Mouse (Mus musculus) right cerebral cortex, adult 2 months (tissue): ENCODE results near the gene Polr3a.
"Not testable (repeated sequence)": the region's sequence is repeated elsewhere in the genome, so short reads cannot be mapped to it uniquely, and the experiment has no call there.

Source experiments
- DNase-seq, 2 experiments: peaks; one replicate each; pipeline ENCODE4 v3.0.0; 2021 to 2022; ENCODE audit warnings: low spot score in 2 of 2

Gene Polr3a

GRCm38 (mm10) chr14:24493256-24493655 is 6.4 kb upstream of the Polr3a start:
- no peak for DNase-seq

- DNase-seq = no peak
These were observed 4.6 kb upstream of the Polr3a start for GRCm38 (mm10) chr14:24491266-24491981.

- peak; percentile 99 for DNase-seq
These were observed 3.8 kb upstream of the Polr3a start for GRCm38 (mm10) chr14:24490468-24491265.

- DNase-seq = not testable (repeated sequence)
These were observed 2.9 kb upstream of the Polr3a start for GRCm38 (mm10) chr14:24489772-24490171.

- DNase-seq = no peak
These were observed 554 bp downstream of the Polr3a start for GRCm38 (mm10) chr14:24486241-24486767.

- no peak for DNase-seq
These were observed 18.1 kb downstream of the Polr3a start for GRCm38 (mm10) chr14:24468806-24469205.

GRCm38 (mm10) chr14:24458191-24458590 is 28.7 kb downstream of the Polr3a start:
- DNase-seq = no peak

- not testable (repeated sequence) for DNase-seq
These were observed 43.3 kb downstream of the Polr3a start for GRCm38 (mm10) chr14:24443529-24443928.
